Mouse (Mus musculus) yolk sac, embryonic 10.5 days (tissue): Measurements from ENCODE around the gene Cuedc1.
A peak's percentile ranks its signal among the peaks of the same experiment; 100 is the strongest.

Experiments
- DNase-seq: peaks from one replicate; pipeline ENCODE4 v3.0.0-alpha.2; 2017; ENCODE audit warnings: low spot score

Cuedc1 gene

GRCm38 (mm10) chr11:88148015-88148637 is 50.3 kb downstream of the Cuedc1 start:
- no peak for DNase-seq

- DNase-seq, result peak; percentile 43
These were observed 50.9 kb downstream of the Cuedc1 start for GRCm38 (mm10) chr11:88148638-88149279.

- DNase-seq, result peak; percentile 84
These were observed 53.7 kb downstream of the Cuedc1 start for GRCm38 (mm10) chr11:88151379-88152155.

- DNase-seq, result peak; percentile 48
These were observed 56.0 kb downstream of the Cuedc1 start for GRCm38 (mm10) chr11:88153880-88154279.

- DNase-seq, result peak; percentile 59
These were observed 56.6 kb downstream of the Cuedc1 start for GRCm38 (mm10) chr11:88154500-88154899.

GRCm38 (mm10) chr11:88155451-88155850 is 57.6 kb downstream of the Cuedc1 start:
- DNase-seq, result no peak

GRCm38 (mm10) chr11:88155998-88156397 is 58.1 kb downstream of the Cuedc1 start:
- DNase-seq, result peak; percentile 68

- DNase-seq, result no peak
These were observed 58.5 kb downstream of the Cuedc1 start for GRCm38 (mm10) chr11:88156403-88156802.

- DNase-seq, result peak; percentile 79
These were observed 61.0 kb downstream of the Cuedc1 start for GRCm38 (mm10) chr11:88158842-88159246.

- no peak for DNase-seq
These were observed 61.5 kb downstream of the Cuedc1 start for GRCm38 (mm10) chr11:88159389-88159788.

GRCm38 (mm10) chr11:88160316-88160715 is 62.5 kb downstream of the Cuedc1 start:
- DNase-seq, result no peak

GRCm38 (mm10) chr11:88161051-88161581 is 63.3 kb downstream of the Cuedc1 start:
- peak; percentile 76 for DNase-seq

- DNase-seq, result peak; percentile 91
These were observed 63.9 kb downstream of the Cuedc1 start for GRCm38 (mm10) chr11:88161651-88162362.

GRCm38 (mm10) chr11:88162740-88163139 is 64.9 kb downstream of the Cuedc1 start:
- DNase-seq, result no peak

- no peak for DNase-seq
These were observed 66.4 kb downstream of the Cuedc1 start for GRCm38 (mm10) chr11:88164213-88164723.

- DNase-seq, result no peak
These were observed 67.0 kb downstream of the Cuedc1 start for GRCm38 (mm10) chr11:88164801-88165377.

- no peak for DNase-seq
These were observed 68.0 kb downstream of the Cuedc1 start for GRCm38 (mm10) chr11:88165683-88166364.

GRCm38 (mm10) chr11:88166471-88166870 is 68.6 kb downstream of the Cuedc1 start:
- no peak for DNase-seq

- no peak for DNase-seq
These were observed 70.8 kb downstream of the Cuedc1 start for GRCm38 (mm10) chr11:88168611-88169010.

GRCm38 (mm10) chr11:88169531-88170040 is 71.7 kb downstream of the Cuedc1 start:
- DNase-seq, result no peak

GRCm38 (mm10) chr11:88170606-88171005 is 72.7 kb downstream of the Cuedc1 start:
- no peak for DNase-seq
